Mouse (Mus musculus): ENCODE data around the gene Gdf1. TPM values are rescaled to one million over a fixed set of nuclear protein-coding genes. Genes with fewer than 3 reads are reported as not detected.

Gene Gdf1
- polyA plus RNA-seq, 1 experiment from 2014 or later = 0.89 TPM

- WGBS = 3% methylated on average over 44 of the region's 47 CpGs
Measured at GRCm38 (mm10) chr8:70373397-70374317, 44.0 kb downstream of the Gdf1 start, which contains the start of gene Comp. Gene Comp (plus strand): TSS chr8:70373558.

DNA sequence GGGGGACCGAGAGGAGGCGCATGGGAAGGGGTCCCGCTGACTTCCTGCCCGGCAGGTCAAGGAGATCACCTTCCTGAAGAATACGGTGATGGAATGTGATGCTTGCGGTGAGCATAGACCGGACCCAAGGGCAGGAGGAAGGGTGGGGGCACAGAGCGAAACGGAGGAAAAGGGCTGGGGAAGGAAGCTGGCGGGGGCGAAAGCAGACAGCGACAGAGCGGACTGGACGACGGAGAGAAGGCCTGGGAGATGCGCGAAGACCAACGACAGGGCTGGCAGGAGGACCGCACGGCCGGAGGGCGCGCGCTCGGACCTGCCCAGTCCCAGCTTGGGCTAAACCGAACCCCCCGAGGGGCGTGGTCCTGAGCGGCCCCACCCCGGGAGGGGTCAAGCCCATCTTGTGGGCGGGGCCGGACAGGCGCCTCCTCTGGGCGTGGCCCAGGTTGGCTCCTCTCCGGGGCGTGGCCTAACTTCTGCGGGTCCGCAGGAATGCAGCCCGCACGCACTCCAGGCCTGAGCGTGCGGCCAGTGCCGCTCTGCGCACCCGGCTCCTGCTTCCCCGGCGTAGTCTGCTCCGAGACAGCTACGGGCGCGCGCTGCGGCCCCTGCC lies 44.8 kb downstream of the Gdf1 start:
- H3K27ac ChIP-seq = no peak overlapping the region
- H3K4me3 ChIP-seq = peak overlapping the region; percentile 35
- H3K9me3 ChIP-seq (replicated peaks) = no peaks in the 10 kb centered on the region
- under 1% methylated on average over 44 of the region's 53 CpGs for WGBS
- H3K27me3 ChIP-seq = peaks cover 94% of the 10 kb centered on the region
- ATAC-seq = peak; percentile 69
- no peak overlapping the region for H3K9ac ChIP-seq
- peaks cover 25% of the 10 kb centered on the region for H3K4me1 ChIP-seq
- H3K4me2 ChIP-seq = peak overlapping the region; percentile 56
- H3K36me3 ChIP-seq (ENCODE audit: poor library complexity, severe bottlenecking) = no peaks in the 10 kb centered on the region

More at GRCm38 (mm10) chr8:70373397-70374317, 44.0 kb downstream of the Gdf1 start, which contains the start of gene Comp:
- H3K4me1 ChIP-seq = peaks cover 25% of the 10 kb centered on the region
- H3K27me3 ChIP-seq = peaks cover 90% of the 10 kb centered on the region
- no peaks in the 10 kb centered on the region for H3K36me3 ChIP-seq (ENCODE audit: poor library complexity, severe bottlenecking)
- peak within 1 kb of the TSS; percentile 35 for H3K4me3 ChIP-seq
- H3K9me3 ChIP-seq (replicated peaks) = no peaks in the 10 kb centered on the region
- H3K27ac ChIP-seq = no peak within 1 kb of the TSS
- H3K4me2 ChIP-seq = peak within 1 kb of the TSS; percentile 56
- no peak for ATAC-seq
- no peak within 1 kb of the TSS for H3K9ac ChIP-seq

DNA sequence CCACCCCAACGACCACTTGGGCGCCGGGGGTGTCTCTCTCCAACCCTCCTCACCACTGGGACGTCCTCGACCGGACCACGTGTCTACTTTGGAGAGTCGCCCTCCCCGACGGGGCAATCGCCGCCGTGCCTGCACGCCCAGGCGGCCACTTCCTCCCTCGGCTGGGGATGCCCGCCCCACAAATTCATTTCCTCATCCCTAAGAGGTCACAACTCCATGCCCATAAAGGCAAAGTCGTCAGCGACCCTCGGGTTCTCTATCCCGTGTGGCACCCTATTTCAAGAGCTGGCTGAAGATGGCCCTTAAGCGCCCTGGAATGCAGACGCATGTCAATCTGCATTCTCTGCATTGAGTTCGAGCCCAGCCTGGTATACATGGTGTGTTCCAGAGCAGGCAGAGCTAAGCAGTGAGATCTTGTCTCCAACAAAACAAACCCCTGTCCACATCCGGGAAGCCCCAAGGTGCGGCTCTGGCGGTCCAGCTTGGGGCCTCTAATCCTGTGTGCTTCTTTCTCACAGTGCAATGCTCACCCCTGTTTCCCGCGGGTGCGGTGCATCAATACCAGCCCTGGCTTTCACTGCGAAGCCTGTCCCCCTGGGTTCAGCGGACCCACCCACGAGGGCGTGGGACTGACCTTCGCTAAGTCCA lies 45.7 kb downstream of the Gdf1 start:
- no peak overlapping the region for H3K9ac ChIP-seq
- no peak overlapping the region for H3K27ac ChIP-seq
- ATAC-seq = peak; percentile 39; the same call in 1 of the 2 replicates
- H3K4me3 ChIP-seq = peak overlapping the region; percentile 35
- WGBS = 5% methylated on average over 35 of the region's 35 CpGs
- H3K27me3 ChIP-seq = peaks cover 98% of the 10 kb centered on the region
- peaks cover 25% of the 10 kb centered on the region for H3K4me1 ChIP-seq
- no peaks in the 10 kb centered on the region for H3K36me3 ChIP-seq (ENCODE audit: poor library complexity, severe bottlenecking)
- no peak overlapping the region for H3K4me2 ChIP-seq
- no peaks in the 10 kb centered on the region for H3K9me3 ChIP-seq (replicated peaks)

DNA sequence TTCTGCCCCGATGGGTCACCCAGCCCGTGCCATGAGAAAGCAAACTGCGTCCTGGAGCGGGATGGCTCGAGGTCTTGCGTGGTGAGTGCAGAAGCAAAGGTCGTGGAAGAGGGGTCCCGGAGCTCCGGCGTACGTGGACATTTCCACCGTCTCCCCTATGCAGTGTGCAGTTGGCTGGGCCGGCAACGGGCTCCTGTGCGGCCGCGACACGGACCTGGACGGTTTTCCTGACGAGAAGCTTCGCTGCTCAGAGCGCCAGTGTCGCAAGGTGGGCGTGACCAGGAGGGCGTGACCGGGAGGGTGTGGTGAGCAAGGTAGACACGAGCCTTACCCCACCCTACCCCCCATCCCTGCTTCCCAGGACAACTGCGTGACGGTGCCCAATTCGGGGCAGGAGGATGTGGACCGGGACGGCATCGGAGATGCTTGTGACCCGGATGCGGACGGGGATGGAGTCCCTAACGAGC lies 46.7 kb downstream of the Gdf1 start:
- ATAC-seq = no peak
- 6% methylated on average over 37 of the region's 37 CpGs for WGBS
- peak overlapping the region; percentile 10; the same call in 1 of the 2 replicates for H3K4me2 ChIP-seq
- H3K27ac ChIP-seq = no peak overlapping the region
- peaks cover 25% of the 10 kb centered on the region for H3K4me1 ChIP-seq
- H3K4me3 ChIP-seq = peak overlapping the region; percentile 4; the same call in 1 of the 2 replicates
- no peaks in the 10 kb centered on the region for H3K36me3 ChIP-seq (ENCODE audit: poor library complexity, severe bottlenecking)
- peaks cover 95% of the 10 kb centered on the region for H3K27me3 ChIP-seq
- no peaks in the 10 kb centered on the region for H3K9me3 ChIP-seq (replicated peaks)
- no peak overlapping the region for H3K9ac ChIP-seq

- WGBS = 11% methylated on average over 15 of the region's 15 CpGs
- H3K9me3 ChIP-seq (replicated peaks) = no peaks in the 10 kb centered on the region
- no peak for ATAC-seq
Measured at GRCm38 (mm10) chr8:70377049-70377448, 47.4 kb downstream of the Gdf1 start.

GRCm38 (mm10) chr8:70380069-70380468 lies 50.5 kb downstream of the Gdf1 start:
- ATAC-seq = no peak
- peaks cover 8% of the 10 kb centered on the region for H3K4me1 ChIP-seq
- 85% methylated on average over 12 of the region's 12 CpGs for WGBS

More at GRCm38 (mm10) chr8:70377049-70377448, 47.4 kb downstream of the Gdf1 start:
- Histone ChIP-seq H3K4me2 (no peak overlapping the region), H3K4me3 (no peak overlapping the region), H3K27ac (no peak overlapping the region), H3K9ac (no peak overlapping the region), H3K36me3 (ENCODE audit: poor library complexity, severe bottlenecking) (no peaks in the 10 kb centered on the region), H3K27me3 (peaks cover 88% of the 10 kb centered on the region), H3K4me1 (peaks cover 25% of the 10 kb centered on the region)

More at GRCm38 (mm10) chr8:70380069-70380468, 50.5 kb downstream of the Gdf1 start:
- Histone ChIP-seq H3K27me3 (peaks cover 57% of the 10 kb centered on the region), H3K36me3 (ENCODE audit: poor library complexity, severe bottlenecking) (peaks cover 11% of the 10 kb centered on the region), H3K9ac (no peak overlapping the region), H3K27ac (no peak overlapping the region), H3K4me2 (no peak overlapping the region), H3K9me3 (replicated peaks) (no peaks in the 10 kb centered on the region), H3K4me3 (no peak overlapping the region)

Other genes with a start within 250 kb of the Gdf1 start
- 0.14 and 0.16 TPM in 2 replicates for gene Hapln4, start 246.4 kb upstream of the Gdf1 start, polyA plus RNA-seq (2015; fragmentation: Nextera tagmentation; extraction: Ambion mirVana)
- 100 and 102 TPM in 2 replicates for gene Ncan, start 208.9 kb upstream of the Gdf1 start, polyA plus RNA-seq (2015; fragmentation: Nextera tagmentation; extraction: Ambion mirVana)
- 33.4 and 37.4 TPM in 2 replicates for gene Nr2c2ap, start 198.5 kb upstream of the Gdf1 start, polyA plus RNA-seq (2015; fragmentation: Nextera tagmentation; extraction: Ambion mirVana)
- 12.2 and 14.2 TPM in 2 replicates for gene Rfxank, start 190.7 kb upstream of the Gdf1 start, polyA plus RNA-seq (2015; fragmentation: Nextera tagmentation; extraction: Ambion mirVana)
- 47.4 and 48.0 TPM in 2 replicates for gene Borcs8, start 190.3 kb upstream of the Gdf1 start, polyA plus RNA-seq (2015; fragmentation: Nextera tagmentation; extraction: Ambion mirVana)
- 0.23 and 0.45 TPM in 2 replicates for gene Mef2b, start 190.1 kb upstream of the Gdf1 start, polyA plus RNA-seq (2015; fragmentation: Nextera tagmentation; extraction: Ambion mirVana)
- gene Tmem161a, start 157.5 kb upstream of the Gdf1 start, polyA plus RNA-seq (2015; fragmentation: Nextera tagmentation; extraction: Ambion mirVana) = 50.2 and 59.5 TPM in 2 replicates
- 2.0 and 3.0 TPM in 2 replicates for gene Slc25a42, start 117.5 kb upstream of the Gdf1 start, polyA plus RNA-seq (2015; fragmentation: Nextera tagmentation; extraction: Ambion mirVana)
- 75.9 and 76.7 TPM in 2 replicates for gene Sugp2, start 95.6 kb upstream of the Gdf1 start, polyA plus RNA-seq (2015; fragmentation: Nextera tagmentation; extraction: Ambion mirVana)
- 52.8 and 60.1 TPM in 2 replicates for gene Armc6, start 95.4 kb upstream of the Gdf1 start, polyA plus RNA-seq (2015; fragmentation: Nextera tagmentation; extraction: Ambion mirVana)
- 65.0 and 66.0 TPM in 2 replicates for gene Homer3, start 47.0 kb upstream of the Gdf1 start, polyA plus RNA-seq (2015; fragmentation: Nextera tagmentation; extraction: Ambion mirVana)
- gene Ddx49, start 27.3 kb upstream of the Gdf1 start, polyA plus RNA-seq (2015; fragmentation: Nextera tagmentation; extraction: Ambion mirVana) = 52.4 and 53.7 TPM in 2 replicates
- 268 and 274 TPM in 2 replicates for gene Cope, start 27.3 kb upstream of the Gdf1 start, polyA plus RNA-seq (2015; fragmentation: Nextera tagmentation; extraction: Ambion mirVana)
- gene Cers1, start 14.0 kb upstream of the Gdf1 start, polyA plus RNA-seq (2015; fragmentation: Nextera tagmentation; extraction: Ambion mirVana) = 18.2 and 20.1 TPM in 2 replicates
- 14.2 and 16.3 TPM in 2 replicates for gene Upf1, start 23.5 kb downstream of the Gdf1 start, polyA plus RNA-seq (2015; fragmentation: Nextera tagmentation; extraction: Ambion mirVana)
- gene Comp, start 43.7 kb downstream of the Gdf1 start, polyA plus RNA-seq (2015; fragmentation: Nextera tagmentation; extraction: Ambion mirVana) = 0.18 and 0.35 TPM in 2 replicates
- 23.4 and 28.2 TPM in 2 replicates for gene Crtc1, start 109.8 kb downstream of the Gdf1 start, polyA plus RNA-seq (2015; fragmentation: Nextera tagmentation; extraction: Ambion mirVana)
- 15.3 and 16.4 TPM in 2 replicates for gene Klhl26, start 147.2 kb downstream of the Gdf1 start, polyA plus RNA-seq (2015; fragmentation: Nextera tagmentation; extraction: Ambion mirVana)
- gene Tmem59l, start 157.5 kb downstream of the Gdf1 start, polyA plus RNA-seq (2015; fragmentation: Nextera tagmentation; extraction: Ambion mirVana) = 32.5 and 38.0 TPM in 2 replicates
- gene Crlf1, start 163.3 kb downstream of the Gdf1 start, polyA plus RNA-seq (2015; fragmentation: Nextera tagmentation; extraction: Ambion mirVana) = 0.86 and 0.92 TPM in 2 replicates
- 150 and 154 TPM in 2 replicates for gene Rex1bd, start 176.9 kb downstream of the Gdf1 start, polyA plus RNA-seq (2015; fragmentation: Nextera tagmentation; extraction: Ambion mirVana)
- 812 and 920 TPM in 2 replicates for gene Uba52, start 181.0 kb downstream of the Gdf1 start, polyA plus RNA-seq (2015; fragmentation: Nextera tagmentation; extraction: Ambion mirVana)
- gene Fkbp8, start 197.9 kb downstream of the Gdf1 start, polyA plus RNA-seq (2015; fragmentation: Nextera tagmentation; extraction: Ambion mirVana) = 357 and 385 TPM in 2 replicates
- 52.5 and 53.6 TPM in 2 replicates for gene Kxd1, start 198.1 kb downstream of the Gdf1 start, polyA plus RNA-seq (2015; fragmentation: Nextera tagmentation; extraction: Ambion mirVana)
- 16.5 and 16.6 TPM in 2 replicates for gene Ell, start 209.6 kb downstream of the Gdf1 start, polyA plus RNA-seq (2015; fragmentation: Nextera tagmentation; extraction: Ambion mirVana)